Mouse (Mus musculus) lung, adult 2 months (tissue): ENCODE measurements around the gene Arid5b.

Experiments
- CTCF ChIP-seq: fragments of 200-500 bp; IDR thresholded peaks from 2 replicates; pipeline ENCODE4 v1.5.1; 2011; ENCODE audit warnings: mild to moderate bottlenecking, low read length, control low read depth; ENCODE audit not compliant: insufficient read depth
- POLR2A ChIP-seq: fragments of 200-500 bp; IDR thresholded peaks from 2 replicates; pipeline ENCODE4 v1.6.1; 2011; ENCODE audit warnings: low read depth, mild to moderate bottlenecking, control low read depth, low read length, borderline replicate concordance; ENCODE audit errors: extremely low read depth

- TF ChIP-seq CTCF, result no peak
- no peak for TF ChIP-seq POLR2A
These were observed 217.8 kb downstream of the Arid5b start for GRCm38 (mm10) chr10:68060590-68061248.
